Mouse (Mus musculus): Measurements from ENCODE around the gene Abcc1. TPM values are rescaled to one million over a fixed set of nuclear protein-coding genes. Genes with fewer than 3 reads are reported as not detected.

The Abcc1 gene
- polyA plus RNA-seq, 1 experiment from 2014 or later: 10.3 TPM

DNA sequence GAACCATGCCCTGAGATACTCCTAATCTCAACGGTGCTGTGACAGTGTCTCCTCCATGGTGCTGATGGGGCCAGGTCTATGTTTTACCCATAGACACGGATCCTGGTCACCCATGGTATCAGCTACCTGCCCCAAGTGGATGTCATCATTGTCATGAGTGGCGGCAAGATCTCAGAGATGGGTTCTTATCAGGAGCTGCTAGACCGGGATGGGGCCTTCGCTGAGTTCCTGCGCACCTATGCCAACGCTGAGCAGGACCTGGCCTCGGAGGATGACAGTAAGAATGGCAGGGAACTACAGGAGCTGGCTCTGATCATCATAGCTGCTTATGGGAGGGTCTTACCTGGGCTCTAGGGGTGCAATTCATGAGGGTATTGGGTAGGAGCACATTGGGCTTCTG, 86.9 kb downstream of the Abcc1 start:
- Histone ChIP-seq H3K27ac (no peak overlapping the region), H3K27me3 (no peaks in the 10 kb centered on the region), H3K4me3 (replicated peaks) (no peak overlapping the region), H3K4me2 (no peak overlapping the region), H3K9ac (no peak overlapping the region), H3K9me3 (no peaks in the 10 kb centered on the region), H3K36me3 (replicated peaks) (peaks cover 9% of the 10 kb centered on the region), H3K4me1 (no peaks in the 10 kb centered on the region)
- no peak for ATAC-seq (ENCODE audit: low FRiP score)
- WGBS: 93% methylated on average over 8 of the region's 8 CpGs

DNA sequence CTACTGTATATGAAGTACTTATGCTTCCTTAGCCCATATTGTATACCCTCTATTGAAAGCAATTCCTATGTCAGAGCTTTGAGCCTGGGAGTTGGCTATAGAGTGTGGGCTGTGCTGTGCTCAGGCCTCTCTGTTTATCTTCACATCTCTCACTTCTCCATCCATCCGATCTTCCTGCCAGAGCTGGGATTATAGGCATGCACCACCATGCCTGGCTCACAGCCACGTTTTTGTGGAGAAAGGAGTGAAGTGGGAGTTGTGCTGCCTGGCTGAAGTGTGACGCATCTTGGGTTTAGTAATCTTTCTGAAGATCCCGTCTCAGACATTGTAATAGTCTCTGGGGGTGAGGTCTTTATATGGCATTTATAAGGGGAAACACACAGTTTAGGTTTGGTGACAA, 88.5 kb downstream of the Abcc1 start:
- Histone ChIP-seq H3K9me3 (no peaks in the 10 kb centered on the region), H3K27me3 (no peaks in the 10 kb centered on the region), H3K27ac (no peak overlapping the region), H3K4me2 (no peak overlapping the region), H3K4me1 (no peaks in the 10 kb centered on the region), H3K36me3 (replicated peaks) (peaks cover 6% of the 10 kb centered on the region), H3K4me3 (replicated peaks) (no peak overlapping the region), H3K9ac (no peak overlapping the region)
- ATAC-seq (ENCODE audit: low FRiP score): no peak
- WGBS: 94% methylated on average over 4 of the region's 4 CpGs

DNA sequence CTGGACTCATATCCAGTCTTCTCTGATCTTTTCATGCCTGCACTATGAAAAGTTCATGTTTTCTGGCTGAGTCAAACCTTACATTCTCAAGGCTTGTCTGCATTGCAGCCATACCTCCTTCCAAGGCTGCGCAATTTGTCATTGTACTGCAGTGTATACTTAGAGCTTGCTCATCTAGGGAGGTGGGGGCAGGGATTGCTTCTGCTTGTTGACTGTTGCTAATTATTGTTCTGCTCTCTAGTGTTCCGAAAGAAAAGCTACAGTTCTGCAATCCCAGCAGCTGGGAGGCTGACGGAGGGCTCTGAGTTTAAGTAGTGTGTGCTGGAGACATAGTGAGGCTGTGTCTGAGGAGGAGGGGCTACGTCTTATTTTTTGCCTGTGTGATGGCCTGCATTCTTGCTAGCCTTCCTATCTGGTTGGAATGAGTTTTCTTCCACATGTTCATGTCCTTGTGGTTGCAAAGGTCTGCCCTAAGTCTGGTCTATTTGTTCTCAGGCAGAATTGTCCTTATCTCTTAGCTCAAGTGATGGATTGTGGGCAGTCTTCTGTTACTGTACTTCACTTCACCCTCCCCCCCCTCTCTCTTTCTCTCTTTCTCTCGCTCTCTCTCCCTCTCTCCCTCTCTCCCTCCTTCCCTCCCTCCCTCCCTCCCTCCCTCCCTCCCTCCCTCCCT, 90.2 kb downstream of the Abcc1 start:
- Histone ChIP-seq H3K27ac (no peak overlapping the region), H3K9ac (no peak overlapping the region), H3K4me3 (replicated peaks) (no peak overlapping the region), H3K27me3 (no peaks in the 10 kb centered on the region), H3K36me3 (replicated peaks) (no peaks in the 10 kb centered on the region; the same call in 1 of the 2 replicates), H3K9me3 (no peaks in the 10 kb centered on the region), H3K4me1 (no peaks in the 10 kb centered on the region), H3K4me2 (no peak overlapping the region)
- ATAC-seq (ENCODE audit: low FRiP score): no peak
- 73% methylated on average over 5 of the region's 5 CpGs for WGBS

DNA sequence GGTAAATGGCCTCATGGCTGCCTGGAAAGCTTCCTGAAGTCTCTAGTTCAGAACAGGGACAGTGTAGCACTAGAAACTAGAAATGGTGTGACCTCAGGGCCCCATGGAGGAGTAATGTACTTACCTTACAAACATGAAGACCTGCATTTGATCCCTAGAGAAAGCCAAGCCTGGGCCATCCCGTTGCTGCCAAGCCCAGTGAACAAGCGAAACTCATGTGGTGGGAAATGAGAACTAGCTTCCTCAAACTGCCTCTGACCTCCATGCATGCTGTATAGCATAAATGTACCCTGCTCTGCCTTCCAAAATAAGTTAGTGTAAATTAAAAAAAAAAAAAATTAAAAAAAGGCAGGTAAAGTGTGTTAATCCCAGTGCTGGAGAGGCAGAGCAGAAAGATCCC, 101.2 kb downstream of the Abcc1 start:
- no peak for ATAC-seq (ENCODE audit: low FRiP score)
- H3K9ac ChIP-seq: no peak overlapping the region
- H3K4me1 ChIP-seq: no peaks in the 10 kb centered on the region
- WGBS: 96% methylated on average over 2 of the region's 2 CpGs
- H3K4me3 ChIP-seq (replicated peaks): no peak overlapping the region
- no peak overlapping the region for H3K27ac ChIP-seq
- no peaks in the 10 kb centered on the region for H3K27me3 ChIP-seq
- H3K36me3 ChIP-seq (replicated peaks): peaks cover 53% of the 10 kb centered on the region
- no peak overlapping the region for H3K4me2 ChIP-seq
- no peaks in the 10 kb centered on the region for H3K9me3 ChIP-seq

DNA sequence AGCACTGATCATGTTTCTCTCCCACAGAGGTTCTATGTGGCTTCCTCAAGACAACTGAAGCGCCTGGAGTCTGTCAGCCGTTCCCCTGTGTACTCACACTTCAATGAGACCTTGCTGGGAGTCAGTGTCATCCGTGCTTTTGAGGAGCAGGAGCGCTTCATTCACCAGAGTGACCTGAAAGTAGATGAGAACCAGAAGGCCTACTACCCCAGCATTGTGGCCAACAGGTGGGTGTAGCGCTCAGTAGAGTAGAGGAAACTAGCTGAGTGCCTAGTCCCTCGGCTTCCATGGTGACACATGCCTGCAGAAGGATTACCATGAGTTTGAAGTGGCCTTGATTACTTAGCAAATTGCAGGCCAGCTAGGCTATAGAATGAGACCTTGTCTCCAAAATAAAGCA, 103.7 kb downstream of the Abcc1 start:
- no peak overlapping the region for H3K4me3 ChIP-seq (replicated peaks)
- 91% methylated on average over 6 of the region's 6 CpGs for WGBS
- H3K9ac ChIP-seq: no peak overlapping the region
- no peak for ATAC-seq (ENCODE audit: low FRiP score)
- no peak overlapping the region for H3K4me2 ChIP-seq
- no peaks in the 10 kb centered on the region for H3K27me3 ChIP-seq
- H3K36me3 ChIP-seq (replicated peaks): peaks cover 55% of the 10 kb centered on the region
- no peaks in the 10 kb centered on the region for H3K4me1 ChIP-seq
- no peaks in the 10 kb centered on the region for H3K9me3 ChIP-seq
- no peak overlapping the region for H3K27ac ChIP-seq

DNA sequence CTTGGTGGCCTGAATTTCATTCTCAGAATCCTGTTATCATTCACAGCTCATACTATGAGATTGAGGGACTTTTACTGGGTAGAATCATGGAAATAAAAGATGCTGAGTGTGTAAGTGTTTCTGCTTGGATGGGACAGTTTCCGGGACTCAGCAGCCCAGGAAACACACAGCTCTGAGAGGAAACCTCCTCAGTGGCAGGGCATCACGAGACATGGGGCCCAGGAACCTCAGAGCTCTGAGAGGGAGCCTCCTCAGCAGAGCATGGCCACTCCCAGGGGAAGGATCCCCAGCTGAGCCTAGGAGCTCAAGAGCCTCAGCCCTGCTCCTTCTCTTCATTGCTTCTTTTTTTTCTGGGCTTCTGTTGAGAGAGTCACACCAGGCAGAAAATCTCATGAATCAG, 107.0 kb downstream of the Abcc1 start:
- 83% methylated on average over 2 of the region's 2 CpGs for WGBS
- H3K4me1 ChIP-seq: no peaks in the 10 kb centered on the region
- H3K27ac ChIP-seq: no peak overlapping the region
- H3K27me3 ChIP-seq: no peaks in the 10 kb centered on the region
- no peak overlapping the region for H3K4me2 ChIP-seq
- no peak overlapping the region for H3K4me3 ChIP-seq (replicated peaks)
- no peak overlapping the region for H3K9ac ChIP-seq
- peaks cover 62% of the 10 kb centered on the region for H3K36me3 ChIP-seq (replicated peaks)
- H3K9me3 ChIP-seq: no peaks in the 10 kb centered on the region
- no peak for ATAC-seq (ENCODE audit: low FRiP score)

DNA sequence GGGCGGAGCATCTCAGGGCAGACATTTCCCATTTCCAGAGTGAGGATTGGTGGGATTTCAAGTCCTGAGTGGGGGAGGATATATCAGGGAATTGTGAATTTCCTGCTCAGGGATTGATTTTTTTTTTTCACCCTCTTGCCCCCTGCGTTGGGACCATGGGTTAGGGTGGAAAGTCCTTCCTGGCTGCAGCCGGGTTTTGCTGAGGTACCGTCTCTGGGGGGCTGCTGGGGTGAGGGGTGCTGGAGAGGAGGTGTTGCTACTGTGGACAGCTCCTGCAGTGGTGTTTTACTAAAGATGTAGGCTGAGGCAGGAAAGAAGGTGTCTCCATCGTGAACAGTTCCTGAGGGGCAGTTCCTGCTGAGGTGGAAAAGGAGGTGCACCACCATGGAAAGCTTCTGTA, 107.5 kb downstream of the Abcc1 start:
- Histone ChIP-seq H3K4me3 (replicated peaks) (no peak overlapping the region), H3K4me1 (no peaks in the 10 kb centered on the region), H3K27me3 (no peaks in the 10 kb centered on the region), H3K4me2 (no peak overlapping the region), H3K36me3 (replicated peaks) (peaks cover 62% of the 10 kb centered on the region), H3K9me3 (no peaks in the 10 kb centered on the region), H3K27ac (no peak overlapping the region), H3K9ac (no peak overlapping the region)
- no peak for ATAC-seq (ENCODE audit: low FRiP score)
- WGBS: 97% methylated on average over 5 of the region's 5 CpGs

DNA sequence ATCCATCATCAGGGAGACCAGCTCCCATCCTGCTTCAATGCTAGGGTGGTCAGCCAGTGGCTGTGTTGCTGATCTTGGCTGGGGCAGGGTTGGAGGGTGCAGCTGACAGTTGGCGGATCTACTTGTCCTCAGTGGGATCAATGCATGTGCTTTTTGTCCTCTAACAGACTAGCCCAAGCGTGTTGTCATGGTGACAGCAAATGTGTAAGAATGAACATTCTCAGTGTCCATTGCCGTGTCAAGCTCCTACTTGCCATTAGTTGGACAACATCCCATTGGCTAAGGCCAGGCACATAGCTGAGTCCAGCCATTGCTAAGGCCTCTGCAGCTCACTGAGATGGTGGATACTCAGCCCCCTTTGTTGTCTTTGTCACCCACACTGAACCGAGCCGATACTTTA, 110.8 kb downstream of the Abcc1 start:
- Histone ChIP-seq H3K27ac (no peak overlapping the region), H3K4me2 (no peak overlapping the region), H3K27me3 (no peaks in the 10 kb centered on the region), H3K4me1 (no peaks in the 10 kb centered on the region), H3K9me3 (no peaks in the 10 kb centered on the region), H3K9ac (no peak overlapping the region), H3K36me3 (replicated peaks) (peaks cover 48% of the 10 kb centered on the region), H3K4me3 (replicated peaks) (no peak overlapping the region)
- no peak for ATAC-seq (ENCODE audit: low FRiP score)
- 91% methylated on average over 5 of the region's 5 CpGs for WGBS

DNA sequence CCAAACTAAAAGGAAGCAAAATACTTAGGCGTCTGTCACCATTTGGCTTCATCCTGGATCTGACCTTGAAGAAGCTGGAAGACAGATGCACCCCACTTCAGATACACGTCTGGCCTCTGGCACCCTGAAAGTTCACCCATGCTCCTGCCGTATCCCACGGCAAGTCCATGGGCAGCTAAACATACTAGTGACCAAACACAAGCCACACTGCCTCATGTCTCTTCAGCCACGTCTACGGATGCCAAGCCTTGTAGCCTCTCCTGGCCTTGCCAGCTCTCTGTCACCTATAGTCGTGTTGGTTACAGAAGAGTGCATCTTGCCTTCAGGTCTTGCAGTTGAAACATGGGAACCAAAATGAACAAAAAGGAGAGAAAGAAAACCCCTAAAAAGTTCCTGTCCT, 112.3 kb downstream of the Abcc1 start:
- no peak for ATAC-seq (ENCODE audit: low FRiP score)
- no peaks in the 10 kb centered on the region for H3K9me3 ChIP-seq
- H3K36me3 ChIP-seq (replicated peaks): peaks cover 37% of the 10 kb centered on the region
- H3K4me3 ChIP-seq (replicated peaks): no peak overlapping the region
- H3K27ac ChIP-seq: no peak overlapping the region
- H3K4me2 ChIP-seq: no peak overlapping the region
- H3K27me3 ChIP-seq: no peaks in the 10 kb centered on the region
- no peaks in the 10 kb centered on the region for H3K4me1 ChIP-seq
- 94% methylated on average over 7 of the region's 7 CpGs for WGBS
- no peak overlapping the region for H3K9ac ChIP-seq

DNA sequence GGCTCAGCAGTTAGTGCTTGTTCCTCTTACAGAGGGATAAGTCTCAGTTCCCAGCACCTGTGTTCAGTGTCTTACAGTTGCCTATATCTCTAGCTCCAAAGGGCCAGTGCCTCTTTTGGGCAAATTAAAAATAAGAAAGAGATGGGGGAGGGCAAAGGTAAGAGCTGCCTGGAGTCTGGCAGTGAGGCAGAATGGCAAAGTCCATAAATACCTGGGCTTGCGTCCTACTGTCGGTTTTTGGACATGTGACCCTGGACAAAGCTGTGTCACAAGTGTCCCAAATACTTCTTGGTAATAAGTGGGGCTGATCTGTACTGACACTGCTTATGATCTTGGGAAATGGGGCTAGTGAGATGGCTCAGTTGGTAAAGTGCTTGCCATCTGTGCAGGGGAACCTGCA, 113.6 kb downstream of the Abcc1 start:
- no peaks in the 10 kb centered on the region for H3K9me3 ChIP-seq
- no peaks in the 10 kb centered on the region for H3K27me3 ChIP-seq
- H3K4me1 ChIP-seq: no peaks in the 10 kb centered on the region
- 96% methylated on average over 2 of the region's 2 CpGs for WGBS
- no peak overlapping the region for H3K4me2 ChIP-seq
- H3K36me3 ChIP-seq (replicated peaks): peaks cover 32% of the 10 kb centered on the region
- H3K27ac ChIP-seq: no peak overlapping the region
- no peak for ATAC-seq (ENCODE audit: low FRiP score)
- no peak overlapping the region for H3K9ac ChIP-seq
- no peak overlapping the region for H3K4me3 ChIP-seq (replicated peaks)

DNA sequence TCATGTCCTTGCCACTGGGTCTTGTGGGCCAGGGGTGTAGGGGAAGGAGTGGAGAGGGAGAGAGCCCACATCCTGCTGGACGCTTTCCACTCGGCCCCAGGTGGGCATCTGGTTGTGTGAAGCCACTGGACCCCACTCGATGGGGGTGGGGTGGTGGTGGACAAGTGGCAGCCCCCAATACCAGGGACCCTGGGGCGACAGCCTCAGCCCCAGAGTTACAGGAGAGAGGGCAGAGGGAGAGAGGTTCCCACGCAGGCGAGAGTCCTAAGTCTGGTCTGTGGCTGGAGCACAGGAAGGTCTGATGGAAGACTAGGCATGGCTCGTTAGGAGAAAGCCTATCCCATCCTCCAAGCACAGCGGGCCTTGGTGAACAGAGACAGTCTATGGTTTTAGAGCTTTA, 114.7 kb downstream of the Abcc1 start:
- Histone ChIP-seq H3K4me1 (no peaks in the 10 kb centered on the region), H3K9ac (no peak overlapping the region), H3K36me3 (replicated peaks) (peaks cover 25% of the 10 kb centered on the region), H3K27me3 (no peaks in the 10 kb centered on the region), H3K27ac (no peak overlapping the region), H3K4me3 (replicated peaks) (no peak overlapping the region), H3K9me3 (no peaks in the 10 kb centered on the region), H3K4me2 (no peak overlapping the region)
- ATAC-seq (ENCODE audit: low FRiP score): no peak
- WGBS: 88% methylated on average over 8 of the region's 8 CpGs

DNA sequence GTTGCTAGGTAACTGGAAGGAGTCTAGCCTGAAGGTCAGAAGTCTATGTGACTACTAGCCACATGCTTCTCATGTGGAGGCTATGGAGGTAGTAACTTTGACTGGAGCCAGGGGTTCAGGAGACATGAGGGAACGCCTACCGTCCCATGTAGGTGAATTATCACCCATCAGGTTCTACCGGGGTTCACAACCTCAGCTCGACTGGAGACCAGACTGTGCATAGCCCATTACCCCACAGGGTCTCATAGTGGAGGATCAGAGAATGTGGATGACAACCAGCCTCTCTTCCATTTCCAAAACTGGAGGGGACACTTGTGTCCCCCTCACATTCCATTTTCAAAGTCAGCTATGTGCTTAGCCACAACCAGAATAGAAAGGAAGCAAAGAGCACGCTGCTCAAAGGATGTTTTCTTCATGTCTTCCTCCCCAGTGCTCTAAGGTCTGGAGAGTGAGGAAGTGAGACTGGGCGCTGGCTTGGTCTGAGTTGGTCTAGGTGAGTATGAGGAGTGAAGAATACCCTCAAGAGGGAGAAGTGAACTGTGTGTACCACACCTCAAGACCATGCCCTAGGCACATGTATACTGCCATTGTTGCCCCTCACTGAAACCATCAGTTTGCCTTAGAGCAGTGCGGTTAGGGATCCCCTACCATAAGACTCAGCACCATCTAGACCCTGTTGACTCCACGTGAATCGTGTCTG, 115.5 kb downstream of the Abcc1 start:
- no peak overlapping the region for H3K4me2 ChIP-seq
- no peaks in the 10 kb centered on the region for H3K4me1 ChIP-seq
- no peak overlapping the region for H3K4me3 ChIP-seq (replicated peaks)
- 88% methylated on average over 9 of the region's 9 CpGs for WGBS
- H3K9ac ChIP-seq: no peak overlapping the region
- no peak overlapping the region for H3K27ac ChIP-seq
- H3K27me3 ChIP-seq: no peaks in the 10 kb centered on the region
- peaks cover 23% of the 10 kb centered on the region for H3K36me3 ChIP-seq (replicated peaks)
- H3K9me3 ChIP-seq: no peaks in the 10 kb centered on the region
- no peak for ATAC-seq (ENCODE audit: low FRiP score)

All from forebrain, embryonic 12.5 days (tissue).